Mouse (Mus musculus) small intestine, adult 2 months (tissue): ENCODE data around the gene Ptgs2.

Experiments
- CTCF ChIP-seq: fragments of 200-500 bp; IDR thresholded peaks from 2 replicates; pipeline ENCODE4 v1.5.1; 2012; ENCODE audit warnings: low read depth, mild to moderate bottlenecking, control low read depth, inconsistent platforms, low read length, moderate library complexity, mixed read lengths; ENCODE audit not compliant: insufficient replicate concordance, insufficient read length; ENCODE audit errors: extremely low read depth
- POLR2A ChIP-seq: fragments of 200-500 bp; IDR thresholded peaks from 2 replicates; pipeline ENCODE4 v1.6.1; 2012; ENCODE audit warnings: low read depth, mild to moderate bottlenecking, control low read depth, inconsistent platforms, low read length, moderate library complexity

DNA sequence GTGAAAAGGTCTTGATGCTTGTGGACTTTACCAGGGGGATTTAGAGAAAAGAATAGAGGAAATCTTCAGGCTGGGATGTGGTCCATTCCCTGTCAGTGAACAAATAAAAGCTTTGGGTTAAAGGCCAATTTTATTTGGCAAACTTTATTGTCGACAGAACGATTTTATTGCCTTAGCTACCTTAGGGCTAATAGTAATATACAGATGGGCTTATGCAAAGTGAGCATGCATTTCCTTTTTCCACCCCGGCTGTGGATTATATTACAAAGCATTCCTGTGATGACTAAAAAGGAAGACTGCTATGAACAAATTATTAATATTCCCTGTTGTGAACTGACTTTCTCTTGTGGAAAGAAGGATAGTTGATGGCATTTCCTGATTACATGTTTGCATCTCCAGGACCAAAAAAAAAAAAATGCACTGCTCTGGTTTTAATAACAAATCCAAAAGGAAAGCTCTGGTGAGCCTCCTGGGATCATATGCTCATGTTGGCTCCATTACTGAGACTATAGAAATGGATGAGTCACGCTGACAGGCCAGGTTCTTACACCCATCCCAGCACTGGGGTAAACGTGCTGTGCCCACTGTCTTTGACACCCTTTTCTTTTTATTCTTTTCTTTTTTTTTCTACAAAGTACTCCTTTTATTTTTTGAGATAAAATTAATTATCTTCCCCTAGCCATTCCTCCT is 30.9 kb downstream of the Ptgs2 start:
- no peak for TF ChIP-seq POLR2A
- no peak for TF ChIP-seq CTCF
